Mouse (Mus musculus): ENCODE measurements around the gene Rtp2.

GRCm38 (mm10) chr16:23976196-23976595 is 44.0 kb upstream of the Rtp2 start:
- TF ChIP-seq CTCF (IDR thresholded peaks at IDR 0.05; ENCODE audit: low read depth, low read length), result no peak
- TF ChIP-seq GATA1 (IDR thresholded peaks at IDR 0.05; ENCODE audit: borderline replicate concordance, low read length), result no peak
- no peak for TF ChIP-seq TAL1 (conservative IDR thresholded peaks at IDR 0.05; ENCODE audit: low read depth, low read length)
- no peak for TF ChIP-seq POLR2AphosphoS5 (IDR thresholded peaks at IDR 0.05; ENCODE audit: insufficient replicate concordance, low read depth, low read length)

Measured in G1E (cell line).